Mouse (Mus musculus) T-helper 2 cell (primary cell): ENCODE measurements at regions not wholly inside any gene's neighbourhood (a gene's known extent, or its start where the extent isn't known, plus 50 kb on each side); places are given as distances from the start of the nearest gene placed in this dataset.

ENCODE experiments used
- in situ Hi-C: fragments of 300-600 bp; cut with MboI, MseI; formaldehyde crosslinking; loops from one replicate; pipeline ENCODE4 v1.15.1; 2025; ENCODE audit warnings: high pct_unique_total_duplicates

DNA sequence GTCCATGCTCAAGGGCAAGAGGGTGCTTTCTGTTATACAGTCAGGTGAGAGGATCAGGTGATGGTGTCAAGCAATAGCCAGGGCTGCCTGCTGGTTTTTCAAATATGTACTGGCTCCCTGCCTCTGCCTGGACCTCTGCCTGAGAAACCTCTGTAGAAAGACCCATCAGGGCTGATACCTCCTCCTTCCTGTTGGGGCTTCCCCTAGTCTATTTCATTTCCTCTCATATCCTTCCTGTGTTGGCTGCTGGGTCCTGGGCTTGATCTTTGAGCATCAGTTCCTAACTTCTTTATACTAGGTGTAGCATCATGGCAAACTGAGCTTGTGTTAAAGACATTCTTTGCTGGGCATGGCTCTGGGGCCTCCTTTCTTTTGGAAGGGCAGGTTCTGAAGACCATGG, 89.5 kb downstream of the Tmem38b start:
- in situ Hi-C loops: no loop called here

GRCm38 (mm10) chr4:53919188-53919587, 93.3 kb downstream of the Tmem38b start:
- in situ Hi-C loops: no loop called here

DNA sequence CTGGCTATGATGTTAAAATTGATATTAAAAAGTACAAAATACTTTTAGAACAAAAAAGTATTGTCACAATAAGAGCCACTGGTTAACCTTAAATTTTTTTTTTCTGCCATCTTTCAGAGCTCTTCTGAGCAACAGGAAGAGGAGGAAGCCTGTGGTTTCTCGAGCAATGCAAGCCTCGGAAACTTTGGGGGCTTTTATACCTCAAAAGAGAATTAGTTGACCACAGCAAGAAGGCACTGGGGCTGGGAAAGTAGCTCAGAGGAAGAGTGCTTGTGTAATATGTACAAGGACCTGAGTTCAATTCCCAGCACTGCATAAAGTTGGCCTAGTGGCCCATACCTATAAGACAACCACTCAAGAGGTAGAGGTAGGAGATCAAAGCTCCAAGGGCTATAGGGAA, 94.7 kb downstream of the Tmem38b start:
- in situ Hi-C loops: no loop called here

GRCm38 (mm10) chr4:53931068-53931467, 105.2 kb downstream of the Tmem38b start:
- in situ Hi-C loops: no loop called here

DNA sequence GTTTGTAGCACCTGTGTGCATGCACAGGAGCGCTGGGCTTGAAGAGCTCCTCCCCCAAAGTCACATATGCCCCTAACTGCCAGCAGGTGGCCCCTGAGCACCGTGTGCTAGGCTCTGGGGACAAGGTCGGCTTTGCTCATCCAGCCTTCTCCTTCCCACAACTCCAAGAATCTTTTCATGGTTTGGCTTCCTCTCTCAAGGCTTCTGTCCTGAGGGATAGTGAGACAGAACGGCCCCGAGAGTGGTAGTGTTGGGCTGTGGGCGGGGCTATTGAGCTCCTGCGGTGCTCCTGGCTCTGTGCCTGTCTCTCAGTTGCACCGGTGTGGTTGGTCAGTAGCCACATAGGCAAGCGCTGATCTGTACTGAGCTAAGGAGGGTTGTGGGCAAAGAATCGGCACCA, 105.7 kb downstream of the Tmem38b start:
- in situ Hi-C loops: no loop called here

DNA sequence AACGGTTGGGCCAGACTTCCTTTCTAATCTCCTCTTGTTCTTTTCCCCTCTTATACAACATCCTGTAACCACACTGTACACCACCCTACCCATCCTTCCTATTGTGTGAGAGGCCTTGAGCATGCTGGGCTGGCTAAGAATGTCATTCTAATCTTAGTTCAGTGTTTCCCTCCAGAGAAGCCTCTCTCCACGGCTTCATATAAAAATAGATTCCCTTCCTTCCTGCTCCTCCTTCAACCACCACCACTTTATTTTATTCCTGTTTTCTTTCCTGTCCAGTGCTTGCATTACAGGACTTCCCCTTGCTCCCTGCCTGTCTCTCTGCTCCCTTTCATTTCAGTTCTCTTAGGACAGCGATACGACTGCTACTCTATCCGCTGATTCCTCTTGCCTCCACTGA, 109.5 kb downstream of the Tmem38b start:
- in situ Hi-C loops: no loop called here

DNA sequence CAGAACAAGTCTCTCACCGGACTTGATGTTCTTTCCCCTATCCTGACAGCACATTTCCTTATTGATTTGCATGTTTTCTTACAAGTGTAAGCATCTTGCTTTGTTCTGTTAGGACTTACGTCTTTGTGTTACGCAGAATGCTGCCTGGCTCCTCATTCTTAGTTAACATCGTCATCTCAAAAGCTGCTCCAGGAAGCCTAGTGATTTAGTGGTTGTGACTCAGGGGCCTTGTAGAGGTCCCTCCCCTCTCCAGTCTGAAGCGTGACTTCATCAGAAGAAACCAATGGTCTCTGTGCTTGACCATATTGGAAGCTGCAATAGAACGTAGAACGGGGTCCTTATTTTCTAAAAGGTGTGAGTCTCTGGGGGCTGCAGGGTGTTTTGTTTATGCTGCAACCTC, 122.9 kb downstream of the Tmem38b start:
- in situ Hi-C loops: no loop called here

DNA sequence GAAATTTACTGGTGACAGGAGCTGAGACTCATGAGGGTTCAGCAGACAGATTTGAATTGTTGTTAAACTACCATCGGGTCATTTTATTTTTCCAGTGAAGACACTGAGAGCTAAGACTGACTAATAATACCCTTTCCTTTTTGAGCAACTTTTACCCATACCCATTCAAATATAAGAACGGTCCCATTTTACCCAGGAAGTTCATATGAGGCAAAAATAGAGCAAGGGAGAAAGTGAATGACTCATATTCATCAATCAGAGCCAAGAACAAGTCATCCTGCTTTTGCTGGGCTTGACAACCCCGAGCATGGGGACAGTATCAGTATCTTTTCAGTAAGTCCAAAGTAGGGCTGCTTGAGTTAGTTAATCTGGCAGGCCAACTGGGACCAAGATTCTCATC, 123.3 kb downstream of the Tmem38b start:
- in situ Hi-C loops: no loop called here

GRCm38 (mm10) chr4:53950496-53950895, 124.7 kb downstream of the Tmem38b start:
- in situ Hi-C loops: no loop called here

GRCm38 (mm10) chr4:53951003-53951733, 125.3 kb downstream of the Tmem38b start:
- in situ Hi-C loops: no loop called here

DNA sequence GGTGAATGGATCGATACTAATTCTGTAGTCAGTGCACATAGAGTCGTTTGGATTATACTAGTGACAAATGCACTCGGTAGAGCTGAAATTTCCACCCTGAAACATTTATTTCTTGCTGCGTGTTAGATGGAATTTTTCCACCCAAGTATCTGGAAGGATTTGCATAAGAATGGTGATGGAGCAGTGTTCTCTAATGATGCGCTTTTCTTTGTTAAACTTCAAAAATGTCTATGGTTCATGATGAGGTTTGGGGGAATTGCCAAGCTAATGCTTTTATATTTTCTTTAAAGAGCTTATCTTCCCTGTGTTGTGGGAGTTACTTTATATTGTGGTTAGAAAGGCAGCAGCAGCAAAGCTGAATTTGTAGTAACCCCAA, 125.9 kb downstream of the Tmem38b start:
- in situ Hi-C loops: no loop called here

DNA sequence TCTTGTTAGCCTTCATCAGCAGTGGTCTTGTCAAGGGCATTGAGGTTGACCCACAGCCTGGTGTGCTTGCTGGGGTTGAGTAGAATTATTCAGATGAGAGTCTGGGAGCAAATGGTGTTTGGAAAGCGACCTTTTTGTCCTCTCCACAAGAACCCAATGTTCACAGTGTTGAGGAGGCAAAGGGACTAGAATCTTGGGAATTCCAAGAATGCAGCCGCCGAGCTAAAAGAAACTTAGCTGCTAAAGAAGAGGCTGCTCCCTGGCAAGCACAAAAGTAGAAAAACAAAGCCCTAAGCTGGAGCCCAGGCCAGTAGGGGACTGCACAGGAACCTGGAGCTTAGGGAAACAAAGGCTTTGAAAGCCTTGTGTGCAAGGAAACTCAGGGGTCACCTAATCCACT, 126.4 kb downstream of the Tmem38b start:
- in situ Hi-C loops: no loop called here

- in situ Hi-C loops: no loop called here
Observed at GRCm38 (mm10) chr4:53962458-53962857, 136.6 kb downstream of the Tmem38b start.

GRCm38 (mm10) chr4:53970461-53970860, 144.6 kb downstream of the Tmem38b start:
- in situ Hi-C loops: no loop called here

GRCm38 (mm10) chr4:53970960-53971359, 145.1 kb downstream of the Tmem38b start:
- in situ Hi-C loops: no loop called here

- in situ Hi-C loops: no loop called here
Observed at GRCm38 (mm10) chr4:53976036-53976638, 150.3 kb downstream of the Tmem38b start.

GRCm38 (mm10) chr4:53986519-53987301, 160.9 kb downstream of the Tmem38b start:
- in situ Hi-C loops: no loop called here

GRCm38 (mm10) chr4:53987536-53987935, 161.7 kb downstream of the Tmem38b start:
- in situ Hi-C loops: no loop called here

DNA sequence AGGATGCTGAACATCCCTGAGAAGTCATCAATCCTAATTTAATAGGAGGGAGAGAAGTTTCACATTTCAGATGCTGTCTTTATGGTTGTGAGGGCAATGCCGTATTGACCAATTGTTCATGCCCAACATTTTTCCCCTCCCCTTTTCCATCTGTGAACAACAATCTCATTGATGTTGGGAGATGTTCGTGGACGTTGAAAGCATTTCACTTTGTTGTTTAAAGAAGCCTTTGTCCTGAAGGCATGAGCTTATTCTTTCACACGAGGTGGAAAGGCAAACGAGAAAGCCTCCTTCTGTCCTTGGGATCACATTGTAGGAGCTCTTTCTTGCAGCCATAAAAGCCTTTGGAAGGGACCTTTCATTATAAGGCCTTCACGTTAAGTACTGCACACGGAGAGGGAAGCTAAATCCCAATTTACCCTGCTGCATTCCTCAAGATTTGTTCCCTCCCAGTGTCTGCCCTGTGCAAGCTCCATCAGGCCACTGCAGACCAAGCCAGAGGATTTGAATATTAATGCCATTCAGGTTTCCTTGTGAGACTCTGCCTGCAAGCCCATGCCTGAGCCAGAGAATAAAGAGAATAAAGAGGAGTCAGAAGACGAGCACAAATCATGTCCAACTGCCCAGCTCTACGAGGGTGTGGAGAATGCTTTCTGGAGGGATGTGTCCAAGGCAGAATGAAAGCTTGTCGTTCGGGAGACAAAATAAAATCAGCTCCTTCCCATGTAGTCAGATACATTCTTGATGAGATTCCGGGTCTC, 195.4 kb downstream of the Tmem38b start:
- in situ Hi-C loops: no loop called here

DNA sequence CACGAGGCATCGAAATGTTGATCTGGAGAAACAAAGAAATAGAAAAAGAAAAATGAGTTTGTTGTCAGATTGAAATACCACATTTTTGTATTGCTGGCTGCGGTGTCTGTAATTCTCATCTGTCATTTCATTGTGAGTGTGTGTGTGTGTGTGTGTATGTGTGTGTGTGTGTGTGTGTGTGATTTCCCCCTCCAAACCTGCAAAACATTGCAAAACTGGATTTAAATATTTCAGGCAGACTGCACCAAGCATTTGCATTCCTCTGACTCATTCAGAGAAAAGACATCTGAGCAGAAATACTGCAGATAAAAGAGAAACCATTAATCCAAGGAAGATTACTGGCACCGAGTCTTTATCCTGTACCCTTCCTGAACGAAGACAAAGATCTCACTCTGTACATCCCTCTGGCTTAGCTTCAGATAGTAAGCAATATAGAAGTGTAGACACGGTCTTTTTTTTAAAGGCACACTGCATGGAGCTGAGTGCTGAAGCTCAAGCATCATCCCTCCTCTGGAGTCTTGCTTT, 196.1 kb downstream of the Tmem38b start:
- in situ Hi-C loops: no loop called here

- in situ Hi-C loops: no loop called here
Observed at GRCm38 (mm10) chr4:54026919-54027318, 201.1 kb downstream of the Tmem38b start.
